Mouse (Mus musculus) megakaryocyte, embryonic 14.5 days (primary cell): Measurements from ENCODE around the gene Mrln.

Experiments
- FLI1 ChIP-seq: IDR thresholded peaks from 2 replicates; pipeline ENCODE4 v1.6.1; 2012; ENCODE audit warnings: low read length, inconsistent platforms, mixed read lengths
- GATA1 ChIP-seq: IDR thresholded peaks from 3 replicates; pipeline ENCODE4 v1.6.1; 2012; ENCODE audit warnings: mixed read lengths, low read length, inconsistent platforms, borderline replicate concordance

GRCm38 (mm10) chr10:70196666-70197065, 7.8 kb upstream of the Mrln start:
- TF ChIP-seq GATA1 (no peak), FLI1 (no peak)
